Mouse (Mus musculus) granulocyte monocyte progenitor cell, adult 5-6 weeks (primary cell): ENCODE measurements around the gene Rreb1. TPM values are rescaled to one million over a fixed set of nuclear protein-coding genes. Genes with fewer than 3 reads are reported as not detected.

Experiments
- ATAC-seq: replicated peaks from 2 replicates; pipeline ENCODE4 v1.8.0; 2016; ENCODE audit warnings: mild to moderate bottlenecking, moderate TSS enrichment, inconsistent platforms; ENCODE audit not compliant: poor library complexity, severe bottlenecking
- total RNA-seq, 2 experiments: library from RNA; stranded (forward) in 1 of 2; stranded (reverse) in 1 of 2; fragments of 200-712, 200-1000 nt in 1 of 2; fragments of >200 nt in 1 of 2; fragmentation: Nextera tagmentation in 1 of 2; gene quantifications; 2 replicates each; pipeline ENCODE4 v1.2.3; 2014 to 2017

The Rreb1 gene
- total RNA-seq, 2 experiments from 2014 or later: 30.9 to 70.6 TPM

GRCm38 (mm10) chr13:37903036-37903435, 124.8 kb downstream of the Rreb1 start:
- no peak for ATAC-seq

- ATAC-seq: no peak
These were observed 125.3 kb downstream of the Rreb1 start for GRCm38 (mm10) chr13:37903476-37903875.

GRCm38 (mm10) chr13:37904436-37904835, 126.2 kb downstream of the Rreb1 start:
- no peak for ATAC-seq

GRCm38 (mm10) chr13:37908061-37908460, 129.9 kb downstream of the Rreb1 start:
- no peak for ATAC-seq

- ATAC-seq: no peak
These were observed 130.3 kb downstream of the Rreb1 start for GRCm38 (mm10) chr13:37908493-37908892.

GRCm38 (mm10) chr13:37909225-37909624, 131.0 kb downstream of the Rreb1 start:
- no peak for ATAC-seq

- no peak for ATAC-seq
These were observed 133.8 kb downstream of the Rreb1 start for GRCm38 (mm10) chr13:37912011-37912410.

- peak; percentile 72 for ATAC-seq
These were observed 134.6 kb downstream of the Rreb1 start for GRCm38 (mm10) chr13:37912591-37913467.

GRCm38 (mm10) chr13:37913963-37914362, 135.8 kb downstream of the Rreb1 start:
- no peak for ATAC-seq

- ATAC-seq: no peak
These were observed 140.4 kb downstream of the Rreb1 start for GRCm38 (mm10) chr13:37918336-37919261.

- no peak for ATAC-seq
These were observed 141.6 kb downstream of the Rreb1 start for GRCm38 (mm10) chr13:37919711-37920277.

- ATAC-seq: no peak
These were observed 142.5 kb downstream of the Rreb1 start for GRCm38 (mm10) chr13:37920727-37921126.

- ATAC-seq: no peak
These were observed 144.9 kb downstream of the Rreb1 start for GRCm38 (mm10) chr13:37923091-37923490.

GRCm38 (mm10) chr13:37923643-37924460, 145.7 kb downstream of the Rreb1 start:
- peak; percentile 26 for ATAC-seq

GRCm38 (mm10) chr13:37924461-37924948, 146.3 kb downstream of the Rreb1 start:
- peak; percentile 75 for ATAC-seq

- ATAC-seq: no peak
These were observed 148.2 kb downstream of the Rreb1 start for GRCm38 (mm10) chr13:37926394-37926793.

- ATAC-seq: no peak
These were observed 151.3 kb downstream of the Rreb1 start for GRCm38 (mm10) chr13:37929532-37929931.

GRCm38 (mm10) chr13:37930091-37930490, 151.9 kb downstream of the Rreb1 start:
- ATAC-seq: no peak

- ATAC-seq: no peak
These were observed 152.4 kb downstream of the Rreb1 start for GRCm38 (mm10) chr13:37930621-37931020.
